Mouse (Mus musculus): ENCODE data around the gene Cd7. TPM values are rescaled to one million over a fixed set of nuclear protein-coding genes. Genes with fewer than 3 reads are reported as not detected.
"Not testable (repeated sequence)": the region's sequence is repeated elsewhere in the genome, so short reads cannot be mapped to it uniquely, and the experiment has no call there.

The Cd7 gene
- polyA plus RNA-seq, 2 experiments, result 0.37 to 0.56 TPM

DNA sequence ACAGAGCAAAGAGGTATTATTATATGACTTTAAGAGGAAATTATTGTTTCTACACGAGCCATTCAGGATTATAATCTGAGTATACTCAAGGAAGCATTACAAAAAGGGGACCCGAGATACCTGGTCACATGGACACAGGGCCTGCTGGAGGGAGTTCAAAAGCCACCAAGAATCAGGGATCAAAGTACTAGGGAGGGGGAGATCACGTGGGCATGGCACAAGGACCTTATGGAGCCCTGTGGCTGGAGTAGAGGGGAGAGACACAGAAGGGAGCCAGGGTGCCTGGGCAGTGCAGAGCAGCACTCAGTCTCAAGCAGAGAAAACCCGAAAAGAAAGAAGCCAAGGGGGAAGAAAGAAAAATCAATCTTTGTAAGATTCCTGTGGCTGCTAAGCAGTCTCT lies 13.2 kb upstream of the Cd7 start:
- Histone ChIP-seq H3K4me2 (ENCODE audit: low read depth) (no peak overlapping the region), H3K4me3 (ENCODE audit: insufficient read depth in 1 of 2, low read depth in 2 of 2, low read length in 2 of 2) (no peak overlapping the region), H3K4me1 (replicated peaks; ENCODE audit: control insufficient read depth in 2 of 2, insufficient read depth in 2 of 2, low read length in 1 of 2) (peaks cover 0 to 11% of the 10 kb centered on the region in 2 experiments; a peak in 2 of 4 replicates), H3K9ac (replicated peaks) (no peak overlapping the region), H3K9me3 (ENCODE audit: control insufficient read depth, low read length) (no peaks in the 10 kb centered on the region), H3K27ac (no peak overlapping the region), H3K36me3 (replicated peaks; ENCODE audit: control insufficient read depth, insufficient read depth, low read depth) (no peaks in the 10 kb centered on the region), H3K27me3 (ENCODE audit: control insufficient read depth, insufficient read depth, low read length) (no peaks in the 10 kb centered on the region)
- ATAC-seq (ENCODE audit: insufficient read depth) (no peak), DNase-seq (ENCODE audit: low read depth in 3 of 3, low spot score in 3 of 3) (no peak)
- no peak for TF ChIP-seq CTCF (IDR thresholded peaks at IDR 0.05; ENCODE audit: low read depth)
- TF ChIP-seq EP300 (IDR thresholded peaks at IDR 0.05; ENCODE audit: low read depth), result no peak
- 46% methylated on average over 4 of the region's 4 CpGs for WGBS (ENCODE audit: insufficient replicate concordance)

DNA sequence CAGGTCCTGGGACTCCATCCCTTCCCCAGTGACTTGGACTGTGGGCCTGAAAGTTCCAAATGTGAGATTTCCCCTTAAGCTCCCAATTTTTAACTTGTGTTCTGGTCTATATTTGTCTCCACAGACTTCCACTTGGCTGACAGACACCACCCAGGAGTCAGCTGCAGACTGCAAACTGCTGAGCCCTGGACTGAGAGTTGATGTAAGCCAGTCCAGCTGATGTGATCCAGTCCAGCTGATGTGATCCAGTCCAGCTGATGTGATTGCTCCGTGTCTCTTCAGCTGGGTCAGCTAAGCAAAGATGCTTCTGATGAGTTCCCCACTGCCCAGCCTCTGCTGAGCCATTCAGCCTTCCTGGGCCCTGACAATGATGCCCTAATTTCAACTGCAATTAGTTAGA lies 12.6 kb upstream of the Cd7 start:
- Histone ChIP-seq H3K27ac (no peak overlapping the region), H3K27me3 (ENCODE audit: control insufficient read depth, insufficient read depth, low read length) (no peaks in the 10 kb centered on the region), H3K36me3 (replicated peaks; ENCODE audit: control insufficient read depth, insufficient read depth, low read depth) (no peaks in the 10 kb centered on the region), H3K9ac (replicated peaks) (no peak overlapping the region), H3K4me3 (ENCODE audit: insufficient read depth in 1 of 2, low read depth in 2 of 2, low read length in 2 of 2) (no peak overlapping the region), H3K4me1 (replicated peaks; ENCODE audit: control insufficient read depth in 2 of 2, insufficient read depth in 2 of 2, low read length in 1 of 2) (peaks cover 0 to 6% of the 10 kb centered on the region in 2 experiments; a peak in 2 of 4 replicates), H3K9me3 (ENCODE audit: control insufficient read depth, low read length) (no peaks in the 10 kb centered on the region), H3K4me2 (ENCODE audit: low read depth) (no peak overlapping the region)
- TF ChIP-seq CTCF (IDR thresholded peaks at IDR 0.05; ENCODE audit: low read depth) (no peak), EP300 (IDR thresholded peaks at IDR 0.05; ENCODE audit: low read depth) (no peak)
- no peak for ATAC-seq (ENCODE audit: insufficient read depth)
- 42% methylated on average over 1 of the region's 1 CpGs for WGBS (ENCODE audit: insufficient replicate concordance)
- no peak for DNase-seq (ENCODE audit: low read depth in 3 of 3, low spot score in 3 of 3)

DNA sequence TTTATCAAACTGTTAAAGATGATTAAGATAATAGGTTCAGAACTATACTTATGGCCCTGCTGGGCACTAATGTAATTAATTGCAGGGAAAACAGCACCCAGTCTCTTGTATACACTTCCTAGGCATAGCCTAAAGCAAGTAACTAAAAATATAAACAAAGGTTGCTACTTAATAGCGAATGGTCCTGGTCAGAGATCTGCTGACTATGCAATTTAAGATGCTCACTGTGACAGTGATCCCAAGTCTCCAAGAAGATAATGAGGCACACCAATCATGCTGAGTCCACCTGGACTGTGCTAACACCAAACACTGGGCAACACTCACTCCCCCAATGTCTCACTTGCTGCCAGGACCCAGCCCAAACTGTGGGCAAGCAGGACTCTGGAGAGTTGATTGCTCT lies 10.6 kb upstream of the Cd7 start:
- ATAC-seq (ENCODE audit: insufficient read depth) (no peak), DNase-seq (ENCODE audit: low read depth in 3 of 3, low spot score in 3 of 3) (no peak)
- TF ChIP-seq CTCF (IDR thresholded peaks at IDR 0.05; ENCODE audit: low read depth) (no peak), EP300 (IDR thresholded peaks at IDR 0.05; ENCODE audit: low read depth) (no peak)
- Histone ChIP-seq H3K9ac (replicated peaks) (no peak overlapping the region), H3K4me3 (ENCODE audit: insufficient read depth in 1 of 2, low read depth in 2 of 2, low read length in 2 of 2) (no peak overlapping the region), H3K9me3 (ENCODE audit: control insufficient read depth, low read length) (no peaks in the 10 kb centered on the region), H3K27me3 (ENCODE audit: control insufficient read depth, insufficient read depth, low read length) (no peaks in the 10 kb centered on the region), H3K27ac (no peak overlapping the region), H3K36me3 (replicated peaks; ENCODE audit: control insufficient read depth, insufficient read depth, low read depth) (no peaks in the 10 kb centered on the region), H3K4me1 (replicated peaks; ENCODE audit: control insufficient read depth in 2 of 2, insufficient read depth in 2 of 2, low read length in 1 of 2) (0 out of 4 replicates have a peak, but pooled peaks cover 0 to 1% of the 10 kb centered on the region in 2 experiments), H3K4me2 (ENCODE audit: low read depth) (no peak overlapping the region)
- WGBS (ENCODE audit: insufficient replicate concordance), result 49% methylated on average over 1 of the region's 1 CpGs

DNA sequence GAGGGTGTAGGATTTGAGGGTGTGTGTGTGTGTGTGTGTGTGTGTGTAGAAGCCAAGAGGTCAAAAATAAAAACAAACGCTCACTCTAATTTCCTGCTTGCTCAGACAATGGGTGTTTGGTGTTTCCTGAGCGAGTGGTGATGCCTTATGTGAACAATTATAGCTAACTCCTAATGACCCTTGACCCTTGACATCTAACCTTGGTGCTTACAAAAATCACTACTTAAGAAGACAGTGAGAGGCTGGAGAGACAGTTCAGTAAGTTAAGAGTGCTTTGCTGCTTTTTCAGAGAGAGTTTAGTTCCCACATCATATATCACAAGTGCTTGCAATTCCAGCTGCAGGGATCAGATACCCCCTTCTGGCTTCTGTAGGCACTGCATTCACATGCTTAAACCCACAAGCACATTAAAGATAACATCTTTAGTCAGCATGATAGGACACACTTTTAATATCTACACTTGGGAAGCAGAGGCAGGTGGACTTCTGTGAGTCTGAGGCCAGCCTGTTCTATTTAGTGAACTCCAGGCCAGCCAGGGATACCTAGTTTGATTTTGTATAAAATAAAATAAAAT lies 8.7 kb upstream of the Cd7 start:
- TF ChIP-seq CTCF (IDR thresholded peaks at IDR 0.05; ENCODE audit: low read depth) (peak; percentile 40), EP300 (IDR thresholded peaks at IDR 0.05; ENCODE audit: low read depth) (no peak)
- H3K36me3 ChIP-seq (replicated peaks; ENCODE audit: control insufficient read depth, insufficient read depth, low read depth), result no peaks in the 10 kb centered on the region
- no peak overlapping the region for H3K4me3 ChIP-seq (ENCODE audit: insufficient read depth in 1 of 2, low read depth in 2 of 2, low read length in 2 of 2)
- no peaks in the 10 kb centered on the region for H3K27me3 ChIP-seq (ENCODE audit: control insufficient read depth, insufficient read depth, low read length)
- no peak overlapping the region for H3K4me2 ChIP-seq (ENCODE audit: low read depth)
- 0 out of 4 replicates have a peak, but pooled peaks cover 0 to 1% of the 10 kb centered on the region in 2 experiments for H3K4me1 ChIP-seq (replicated peaks; ENCODE audit: control insufficient read depth in 2 of 2, insufficient read depth in 2 of 2, low read length in 1 of 2)
- H3K9me3 ChIP-seq (ENCODE audit: control insufficient read depth, low read length), result no peaks in the 10 kb centered on the region
- 42% methylated on average over 2 of the region's 2 CpGs for WGBS (ENCODE audit: insufficient replicate concordance)
- ATAC-seq (ENCODE audit: insufficient read depth) (no peak), DNase-seq (ENCODE audit: low read depth in 3 of 3, low spot score in 3 of 3) (no peak)
- no peak overlapping the region for H3K27ac ChIP-seq
- H3K9ac ChIP-seq (replicated peaks), result no peak overlapping the region

DNA sequence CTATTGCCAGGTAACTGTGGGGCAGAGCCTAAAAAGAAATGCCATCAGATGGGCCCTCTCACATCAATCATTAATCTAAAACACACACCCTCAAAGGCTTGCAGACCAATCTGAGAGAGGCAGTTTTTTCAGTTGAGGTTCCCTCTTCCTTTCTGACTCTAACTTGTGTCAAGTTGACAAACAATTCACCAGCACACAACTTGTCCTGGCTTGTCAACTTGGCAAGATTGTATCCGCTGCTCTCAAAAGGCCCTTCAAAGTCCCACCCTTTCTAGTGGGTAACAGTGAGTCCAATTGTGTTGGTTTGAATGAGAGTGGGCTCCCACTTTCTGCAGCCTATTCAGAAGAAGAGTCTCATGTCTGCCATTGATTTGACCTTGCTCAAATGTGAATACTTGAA lies 6.1 kb upstream of the Cd7 start:
- Histone ChIP-seq H3K4me1 (replicated peaks; ENCODE audit: control insufficient read depth in 2 of 2, insufficient read depth in 2 of 2, low read length in 1 of 2) (0 out of 4 replicates have a peak, but pooled peaks cover 0 to 1% of the 10 kb centered on the region in 2 experiments), H3K27me3 (ENCODE audit: control insufficient read depth, insufficient read depth, low read length) (no peaks in the 10 kb centered on the region), H3K4me3 (ENCODE audit: insufficient read depth in 1 of 2, low read depth in 2 of 2, low read length in 2 of 2) (no peak overlapping the region), H3K9me3 (ENCODE audit: control insufficient read depth, low read length) (no peaks in the 10 kb centered on the region), H3K27ac (no peak overlapping the region), H3K36me3 (replicated peaks; ENCODE audit: control insufficient read depth, insufficient read depth, low read depth) (no peaks in the 10 kb centered on the region), H3K9ac (replicated peaks) (no peak overlapping the region), H3K4me2 (ENCODE audit: low read depth) (no peak overlapping the region)
- DNase-seq (ENCODE audit: low read depth in 3 of 3, low spot score in 3 of 3), result no peak
- ATAC-seq (ENCODE audit: insufficient read depth), result no peak
- 52% methylated on average over 1 of the region's 1 CpGs for WGBS (ENCODE audit: insufficient replicate concordance)
- TF ChIP-seq CTCF (IDR thresholded peaks at IDR 0.05; ENCODE audit: low read depth) (no peak), EP300 (IDR thresholded peaks at IDR 0.05; ENCODE audit: low read depth) (no peak)

DNA sequence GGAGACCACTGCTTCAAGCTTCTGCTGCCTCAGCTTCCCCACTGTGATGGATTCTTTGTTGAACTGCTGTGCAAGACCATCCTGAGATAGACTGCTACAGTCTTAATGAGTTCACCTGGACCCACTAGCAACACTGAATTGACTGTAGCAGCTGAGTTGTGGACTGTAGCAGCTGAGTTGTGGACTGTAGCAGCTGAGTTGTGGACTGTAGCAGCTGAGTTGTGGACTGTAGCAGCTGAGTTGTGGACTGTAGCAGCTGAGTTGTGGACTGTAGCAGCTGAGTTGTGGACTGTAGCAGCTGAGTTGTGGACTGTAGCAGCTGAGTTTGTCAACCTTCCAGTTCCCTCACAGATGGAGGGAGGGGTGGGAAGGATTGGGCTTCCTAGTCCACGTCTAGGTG lies 3.8 kb upstream of the Cd7 start:
- ATAC-seq (ENCODE audit: insufficient read depth); DNase-seq (ENCODE audit: low read depth in 3 of 3, low spot score in 3 of 3); H3K9me3 ChIP-seq (ENCODE audit: control insufficient read depth, low read length); H3K9ac ChIP-seq (replicated peaks); H3K27me3 ChIP-seq (ENCODE audit: control insufficient read depth, insufficient read depth, low read length); H3K27ac ChIP-seq; H3K4me3 ChIP-seq (ENCODE audit: insufficient read depth in 1 of 2, low read depth in 2 of 2, low read length in 2 of 2); H3K36me3 ChIP-seq (replicated peaks; ENCODE audit: control insufficient read depth, insufficient read depth, low read depth); H3K4me2 ChIP-seq (ENCODE audit: low read depth); H3K4me1 ChIP-seq (replicated peaks; ENCODE audit: control insufficient read depth in 2 of 2, insufficient read depth in 2 of 2, low read length in 1 of 2): not testable (repeated sequence)
- 12% methylated on average over 1 of the region's 1 CpGs for WGBS (ENCODE audit: insufficient replicate concordance)

Measured in liver, embryonic 14.5 days (tissue).